Mouse (Mus musculus) right cerebral cortex, postnatal 25 days (tissue): ENCODE measurements at regions not wholly inside any gene's neighbourhood (a gene's known extent, or its start where the extent isn't known, plus 50 kb on each side); places are given as distances from the start of the nearest gene placed in this dataset.

ENCODE experiments used
- DNase-seq: peaks from one replicate; pipeline ENCODE4 v3.0.0; 2022

GRCm38 (mm10) chr13:5802826-5803225 is 58.5 kb upstream of the Klf6 start:
- DNase-seq: no peak

- DNase-seq: no peak
Measured at GRCm38 (mm10) chr13:5803540-5804380, 57.5 kb upstream of the Klf6 start.

GRCm38 (mm10) chr13:5804381-5804941 is 56.8 kb upstream of the Klf6 start:
- no peak for DNase-seq

GRCm38 (mm10) chr13:5808380-5808779 is 52.9 kb upstream of the Klf6 start:
- no peak for DNase-seq
